Mouse (Mus musculus) CH12.LX (cell line): Measurements from ENCODE around the gene Hoxb5.

Experiments used
- BHLHE40 ChIP-seq: IDR thresholded peaks from 2 replicates; pipeline ENCODE4 v1.6.1; 2011; ENCODE audit warnings: mild to moderate bottlenecking, low read depth, low read length, improper control_type of control experiment
- E2F4 ChIP-seq: IDR thresholded peaks from 2 replicates; pipeline ENCODE4 v1.6.1; 2011; ENCODE audit warnings: low read depth, low read length, improper control_type of control experiment; ENCODE audit not compliant: insufficient replicate concordance
- EP300 ChIP-seq: IDR thresholded peaks from 2 replicates; pipeline ENCODE4 v1.6.1; 2011; ENCODE audit warnings: low read length, improper control_type of control experiment
- MEF2A ChIP-seq: IDR thresholded peaks from 2 replicates; pipeline ENCODE4 v1.6.1; 2014; ENCODE audit warnings: low read depth, mild to moderate bottlenecking, inconsistent platforms, low read length, improper control_type of control experiment, borderline replicate concordance
- POLR2A ChIP-seq: IDR thresholded peaks from 2 replicates; pipeline ENCODE4 v1.6.1; 2011; ENCODE audit warnings: low read depth, mild to moderate bottlenecking, improper control_type of control experiment, low read length
- USF1 ChIP-seq: IDR thresholded peaks from 2 replicates; pipeline ENCODE4 v1.6.1; 2014; ENCODE audit warnings: low read depth, mild to moderate bottlenecking, inconsistent platforms, low read length, improper control_type of control experiment
- ZKSCAN1 ChIP-seq: IDR thresholded peaks from 2 replicates; pipeline ENCODE4 v1.6.1; 2012; ENCODE audit warnings: low read depth, inconsistent platforms, low read length, improper control_type of control experiment, borderline replicate concordance

DNA sequence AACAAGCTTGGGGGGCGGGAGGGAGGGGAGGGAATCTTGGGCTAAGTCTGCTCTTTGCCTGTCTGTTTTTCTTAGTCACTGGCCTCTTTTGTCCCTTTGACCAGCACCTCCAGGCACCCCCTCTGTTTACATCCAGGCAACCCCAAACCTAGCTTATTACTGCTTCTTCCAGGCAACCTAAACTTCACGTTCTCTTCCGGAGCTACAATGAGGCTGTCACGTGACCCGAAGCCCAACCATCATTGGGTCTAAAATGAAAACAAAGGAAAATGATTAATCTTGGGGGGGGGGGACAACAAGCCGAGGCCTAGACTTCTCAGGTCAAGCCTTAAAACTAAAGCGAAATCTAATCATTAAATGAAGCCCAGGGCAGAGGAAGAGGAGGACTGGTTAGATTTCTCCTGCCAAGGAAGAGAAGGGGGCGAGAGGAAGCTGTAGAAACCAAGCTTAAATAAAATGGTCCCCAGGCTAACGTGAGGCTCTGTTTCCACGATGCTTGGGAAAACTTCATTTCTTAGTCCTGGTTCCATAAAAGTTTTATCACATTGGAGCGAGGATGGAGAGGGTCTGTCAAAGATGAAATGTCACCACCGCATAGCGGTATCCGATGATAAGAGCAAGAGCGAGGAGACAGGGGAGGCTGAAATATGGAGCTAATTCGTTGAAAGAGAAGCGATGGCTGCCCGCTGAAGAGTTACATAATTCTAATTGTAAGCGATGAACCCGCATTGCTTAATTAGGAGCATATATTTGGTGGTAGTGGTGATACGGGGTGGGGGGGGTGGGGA, 45.2 kb downstream of the Hoxb5 start:
- TF ChIP-seq EP300 (no peak), POLR2A (no peak), E2F4 (no peak), USF1 (peak; percentile 18; the same call in 1 of the 2 replicates), ZKSCAN1 (no peak), BHLHE40 (no peak), MEF2A (no peak)
